Mouse (Mus musculus) thymus, adult 2 months (tissue): ENCODE results near the gene 1700113H08Rik. TPM values are rescaled to one million over a fixed set of nuclear protein-coding genes. Genes with fewer than 3 reads are reported as not detected.

ENCODE experiments used
- DNase-seq: peaks from one replicate; pipeline ENCODE4 v3.0.0; 2021
- H3K27ac ChIP-seq: fragments of 200-500 bp; 2 replicates; pipeline ENCODE4 v1.5.1; 2012; ENCODE audit warnings: low read length, control low read depth; ENCODE audit not compliant: control insufficient read depth, insufficient read depth
- H3K27me3 ChIP-seq: fragments of 200-500 bp; 2 replicates; pipeline ENCODE4 v1.6.1; 2012; ENCODE audit warnings: mild to moderate bottlenecking, low read length, moderate library complexity, mixed read lengths; ENCODE audit not compliant: control insufficient read depth, insufficient read depth
- H3K36me3 ChIP-seq: fragments of 200-500 bp; 2 replicates; pipeline ENCODE4 v1.6.1; 2012; ENCODE audit warnings: mild to moderate bottlenecking, low read length, moderate library complexity; ENCODE audit not compliant: control insufficient read depth, insufficient read depth
- H3K4me1 ChIP-seq: fragments of 200-500 bp; replicated peaks from 2 replicates; pipeline ENCODE4 v1.6.1; 2012; ENCODE audit warnings: low read length; ENCODE audit not compliant: control insufficient read depth, insufficient read depth
- H3K4me3 ChIP-seq: fragments of 200-500 bp; 2 replicates; pipeline ENCODE4 v1.5.1; 2012; ENCODE audit warnings: mild to moderate bottlenecking, low read length, control low read depth, moderate library complexity; ENCODE audit not compliant: control insufficient read depth, insufficient read depth
- CTCF ChIP-seq: fragments of 200-500 bp; IDR thresholded peaks from 2 replicates; pipeline ENCODE4 v1.5.1; 2012; ENCODE audit warnings: mild to moderate bottlenecking, control low read depth, low read length, moderate library complexity, borderline replicate concordance; ENCODE audit not compliant: control insufficient read depth, poor library complexity, insufficient read depth; ENCODE audit errors: extremely low read depth
- POLR2A ChIP-seq: fragments of 200-500 bp; IDR thresholded peaks from 2 replicates; pipeline ENCODE4 v1.6.1; 2012; ENCODE audit warnings: mild to moderate bottlenecking, low read length, control low read depth, moderate library complexity; ENCODE audit not compliant: control insufficient read depth, poor library complexity, insufficient read depth; ENCODE audit errors: extremely low read depth
- WGBS: fragments of 180-500 bp; shearing (Covaris S2); methylation state at CpG from one replicate; pipeline ENCODE4 v1.1.7; 2018; 5-methylcytosine and 5-hydroxymethylcytosine counted together
- polyA plus RNA-seq: library from polyadenylated mRNA; depleted of rRNA; stranded (reverse); fragments of >200 nt; gene quantifications from 2 replicates; pipeline ENCODE4 v1.2.3, GENCODE M21; 2012

Gene 1700113H08Rik
- polyA plus RNA-seq, 1 experiment = 0.08 TPM

DNA sequence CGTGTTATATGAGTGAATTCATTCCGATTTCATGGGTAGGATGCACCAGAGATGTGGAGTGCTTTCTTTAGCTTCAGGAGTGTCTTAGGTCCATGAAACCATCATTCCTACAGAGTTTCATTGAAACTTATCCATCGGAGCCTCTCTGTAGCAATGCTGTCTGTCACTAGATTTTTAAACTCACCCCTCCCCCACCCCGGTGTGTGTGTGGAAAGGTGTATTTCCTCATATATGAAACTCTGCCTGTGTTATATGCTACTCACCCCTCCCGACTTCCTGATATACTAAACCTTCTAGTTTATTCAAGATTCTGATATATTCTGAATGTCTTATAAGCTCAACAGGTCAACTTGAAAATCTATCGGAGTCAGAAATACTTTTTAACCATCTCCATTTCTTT, 50.5 kb downstream of the 1700113H08Rik start:
- no peaks in the 10 kb centered on the region for H3K36me3 ChIP-seq
- H3K4me3 ChIP-seq = no peak overlapping the region
- TF ChIP-seq CTCF (no peak), POLR2A (no peak)
- H3K27me3 ChIP-seq = no peaks in the 10 kb centered on the region
- no peak for DNase-seq
- H3K4me1 ChIP-seq = peaks cover 7% of the 10 kb centered on the region
- WGBS = 70% methylated on average over 6 of the region's 6 CpGs
- H3K27ac ChIP-seq = no peak overlapping the region

DNA sequence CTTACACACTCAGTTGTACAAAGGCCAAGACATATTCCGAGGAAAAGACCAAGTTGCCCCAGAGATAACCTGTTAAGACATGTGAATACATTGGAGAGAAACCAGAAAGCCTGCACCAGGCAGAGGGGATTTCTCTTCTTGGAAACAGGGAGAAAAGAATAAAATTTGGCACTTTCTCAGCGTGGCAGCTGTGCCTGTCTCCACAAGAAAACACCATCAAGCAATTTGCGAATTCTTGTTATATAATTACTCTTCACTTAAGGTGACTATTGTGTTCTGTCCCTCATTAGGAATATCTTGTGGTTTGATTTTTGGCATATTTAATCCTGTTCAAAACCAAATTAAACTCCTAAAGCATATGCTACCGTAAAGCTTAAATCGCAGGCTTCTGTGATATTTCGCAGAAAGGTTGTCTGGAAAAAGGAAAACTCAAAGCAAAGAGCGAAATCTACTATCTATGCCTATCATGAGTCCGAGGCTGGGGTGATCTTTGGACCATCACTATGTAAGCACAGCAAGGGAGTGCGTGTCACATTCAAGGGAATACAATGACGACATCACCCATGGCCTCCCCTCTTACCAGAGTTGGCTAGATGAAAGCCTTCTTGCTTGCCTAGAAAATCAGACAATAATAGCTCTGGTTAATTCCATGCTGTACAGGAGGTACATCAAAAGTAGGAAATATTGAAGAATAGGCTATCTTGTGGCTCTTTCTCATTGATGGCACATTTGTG, 51.4 kb downstream of the 1700113H08Rik start:
- Histone ChIP-seq H3K36me3 (no peaks in the 10 kb centered on the region), H3K4me1 (peaks cover 4% of the 10 kb centered on the region; the same call in 1 of the 2 replicates), H3K4me3 (no peak overlapping the region), H3K27me3 (no peaks in the 10 kb centered on the region), H3K27ac (no peak overlapping the region)
- no peak for DNase-seq
- TF ChIP-seq CTCF = no peak
- no peak for TF ChIP-seq POLR2A
- WGBS = 95% methylated on average over 10 of the region's 10 CpGs

DNA sequence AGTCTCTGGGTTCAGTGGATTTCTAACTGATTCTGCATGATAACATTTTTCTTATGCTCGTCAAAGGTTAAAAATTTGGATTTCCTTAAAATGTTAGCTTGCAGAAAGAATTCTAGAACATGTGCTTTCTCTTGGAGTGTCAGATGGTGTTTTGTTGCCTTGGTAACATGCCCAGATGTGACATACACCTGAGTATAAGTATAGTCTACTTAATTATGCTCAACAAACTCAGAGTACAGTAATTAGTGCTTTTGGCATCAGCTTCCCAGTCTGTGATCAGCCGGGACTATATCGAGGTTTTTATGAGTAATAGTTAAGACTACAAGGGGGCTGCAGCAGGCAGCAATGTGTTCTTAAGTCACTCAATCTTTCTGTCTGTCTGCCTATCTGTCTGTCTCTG, 53.1 kb downstream of the 1700113H08Rik start:
- Histone ChIP-seq H3K4me3 (no peak overlapping the region), H3K27ac (no peak overlapping the region), H3K36me3 (no peaks in the 10 kb centered on the region), H3K4me1 (peaks cover 4% of the 10 kb centered on the region; the same call in 1 of the 2 replicates), H3K27me3 (no peaks in the 10 kb centered on the region)
- WGBS = 91% methylated on average over 3 of the region's 3 CpGs
- no peak for DNase-seq
- no peak for TF ChIP-seq CTCF
- no peak for TF ChIP-seq POLR2A

DNA sequence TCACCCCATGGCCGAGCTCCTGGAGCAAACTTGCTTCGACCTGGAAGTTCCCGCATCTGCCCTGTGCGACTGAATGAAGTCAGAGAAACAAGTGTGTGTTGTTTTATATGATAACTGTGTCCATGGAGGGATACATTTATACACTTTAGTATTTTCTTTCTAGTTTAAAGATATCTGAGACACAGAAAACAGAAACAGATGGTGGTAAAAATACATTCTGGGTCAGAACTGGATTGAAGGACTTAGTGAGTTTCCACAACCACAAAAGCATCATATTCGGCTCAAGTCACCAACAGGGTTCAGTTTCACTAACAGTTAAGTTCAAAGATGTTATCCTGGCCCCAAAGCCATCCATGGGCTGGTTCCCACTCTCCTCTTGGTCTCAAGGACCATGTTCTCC, 67.2 kb downstream of the 1700113H08Rik start:
- WGBS = 95% methylated on average over 5 of the region's 5 CpGs
- TF ChIP-seq POLR2A (no peak), CTCF (no peak)
- H3K27ac ChIP-seq = no peak overlapping the region
- no peaks in the 10 kb centered on the region for H3K36me3 ChIP-seq
- no peaks in the 10 kb centered on the region for H3K4me1 ChIP-seq
- H3K27me3 ChIP-seq = no peaks in the 10 kb centered on the region
- H3K4me3 ChIP-seq = no peak overlapping the region
- DNase-seq = no peak

DNA sequence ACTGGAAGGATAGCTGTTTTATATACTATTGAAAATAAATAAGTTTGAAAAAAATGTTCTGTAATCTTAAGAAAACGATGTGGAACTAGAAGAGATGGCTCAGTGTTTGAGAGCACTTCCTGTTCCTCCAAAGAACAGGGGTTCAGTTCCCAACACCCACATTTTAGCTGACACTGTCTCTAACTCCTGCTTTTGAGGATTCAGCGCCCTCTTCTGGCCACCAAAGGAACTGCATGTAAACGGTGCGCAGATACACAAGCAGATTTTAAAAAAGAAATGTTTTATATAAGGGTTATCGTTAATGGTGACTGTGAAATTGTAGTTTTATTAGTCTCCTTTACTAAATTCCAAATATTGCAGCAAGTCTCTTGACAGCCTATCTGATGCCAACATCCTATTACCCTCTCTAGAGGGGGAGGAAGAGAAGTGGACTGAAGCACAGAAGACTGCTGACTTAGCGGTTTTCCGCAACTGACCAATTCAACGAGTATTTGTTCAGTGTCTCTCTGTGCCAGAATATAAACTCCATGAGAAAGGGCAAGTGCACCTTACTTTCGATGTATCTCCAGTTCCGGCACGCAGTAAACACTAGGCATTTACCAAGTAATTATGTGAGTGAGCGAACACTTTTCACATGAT, 68.5 kb downstream of the 1700113H08Rik start:
- TF ChIP-seq POLR2A (no peak), CTCF (no peak)
- Histone ChIP-seq H3K27ac (no peak overlapping the region), H3K36me3 (no peaks in the 10 kb centered on the region), H3K4me1 (no peaks in the 10 kb centered on the region), H3K4me3 (no peak overlapping the region), H3K27me3 (no peaks in the 10 kb centered on the region)
- peak; percentile 13 for DNase-seq
- WGBS = 88% methylated on average over 12 of the region's 12 CpGs

DNA sequence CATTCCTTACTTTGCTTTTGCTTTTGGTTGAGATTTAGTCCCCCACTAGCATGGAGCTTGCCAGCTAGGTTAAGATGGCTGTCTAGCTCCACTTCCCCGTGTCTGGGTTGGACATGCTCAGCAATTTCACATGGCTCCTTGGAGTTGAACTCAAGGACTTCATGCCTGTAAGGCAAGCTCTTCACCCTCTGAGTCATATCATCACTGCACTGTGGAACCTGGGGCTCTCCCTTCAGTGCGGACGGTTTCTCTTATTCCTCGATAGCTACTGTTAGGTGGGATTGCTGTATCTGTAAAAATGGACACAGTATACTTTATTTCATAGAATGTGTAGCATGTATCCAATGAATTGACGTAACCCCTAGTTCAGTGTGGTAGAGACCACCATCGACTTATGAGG, 93.2 kb downstream of the 1700113H08Rik start:
- DNase-seq = no peak

More for the DNA sequence above, 93.2 kb downstream of the 1700113H08Rik start:
- Histone ChIP-seq H3K4me1 (no peaks in the 10 kb centered on the region), H3K36me3 (no peaks in the 10 kb centered on the region), H3K27ac (no peak overlapping the region), H3K4me3 (no peak overlapping the region), H3K27me3 (no peaks in the 10 kb centered on the region)
- WGBS = 95% methylated on average over 6 of the region's 6 CpGs
- TF ChIP-seq POLR2A (no peak), CTCF (no peak)
